Comparison of ENCODE assay signal across 8 mouse cellular contexts in genomic region chr9:110741711-110742294, GRCm38 (mm10). TPM values are rescaled to one million over a fixed set of nuclear protein-coding genes. Genes with fewer than 3 reads are reported as not detected.
DNase-seq lines count a peak whose midpoint lies in the region; ATAC-seq and TF ChIP-seq lines count a peak whose summit lies in the region.

Gene Myl3, plus strand, starts transcription at chr9:110741861.

- no peaks in the 10 kb centered on the region for H3K36me3 ChIP-seq in neural tube, embryonic 11.5 days (ENCODE audit: control insufficient read depth, insufficient read depth, low read length)
- H3K36me3 ChIP-seq in intestine, postnatal 0 days (ENCODE audit: control insufficient read depth, insufficient read depth) = no peaks in the 10 kb centered on the region
- no peaks in the 10 kb centered on the region for H3K36me3 ChIP-seq in stomach, embryonic 14.5 days (ENCODE audit: control insufficient read depth, insufficient read depth, low read length)

- DNase-seq in neural tube, embryonic 11.5 days (ENCODE audit: low spot score) = no peak
- DNase-seq in neural tube, embryonic 10.5 days (ENCODE audit: extremely low spot score, low spot score) = no peak
- DNase-seq in gastrocnemius, postnatal 14 days = no peak
- no peak for DNase-seq in natural killer cell, adult 2 months (ENCODE audit: low spot score in 2 of 2)
- DNase-seq in layer of hippocampus, adult 8-10 months (ENCODE audit: low spot score in 2 of 2) = no peak
- no peak for DNase-seq in frontal cortex, postnatal 25 days (ENCODE audit: low spot score in 2 of 2)

- H3K27ac ChIP-seq in neural tube, embryonic 11.5 days (ENCODE audit: low read depth, low read length) = peak within 1 kb of the TSS; percentile 80
- H3K27ac ChIP-seq in intestine, postnatal 0 days (ENCODE audit: low read depth, low read length) = peak within 1 kb of the TSS; percentile 60; the same call in 1 of the 2 replicates
- peak within 1 kb of the TSS; percentile 87 for H3K27ac ChIP-seq in stomach, embryonic 14.5 days (ENCODE audit: low read length)

- no peaks in the 10 kb centered on the region for H3K9me3 ChIP-seq in neural tube, embryonic 11.5 days (ENCODE audit: control insufficient read depth, low read length)
- H3K9me3 ChIP-seq in intestine, postnatal 0 days (ENCODE audit: control insufficient read depth) = no peaks in the 10 kb centered on the region
- no peaks in the 10 kb centered on the region for H3K9me3 ChIP-seq in stomach, embryonic 14.5 days (ENCODE audit: control insufficient read depth, low read depth, low read length)

- no peak for TF ChIP-seq CTCF in intestine, postnatal 0 days (IDR thresholded peaks at IDR 0.05; ENCODE audit: low read depth)

- H3K9ac ChIP-seq in neural tube, embryonic 11.5 days (ENCODE audit: low read length) = peak within 1 kb of the TSS; percentile 82
- peak within 1 kb of the TSS; percentile 60 for H3K9ac ChIP-seq in intestine, postnatal 0 days (ENCODE audit: low read depth, low read length)
- peak within 1 kb of the TSS; percentile 58 for H3K9ac ChIP-seq in stomach, embryonic 14.5 days (replicated peaks; ENCODE audit: low read depth, low read length)

- H3K4me1 ChIP-seq in neural tube, embryonic 11.5 days (ENCODE audit: control insufficient read depth, insufficient read depth, low read length) = peaks cover 24% of the 10 kb centered on the region
- no peaks in the 10 kb centered on the region for H3K4me1 ChIP-seq in intestine, postnatal 0 days (replicated peaks; ENCODE audit: control insufficient read depth, insufficient read depth, low read length)
- H3K4me1 ChIP-seq in stomach, embryonic 14.5 days (ENCODE audit: control insufficient read depth, insufficient read depth, low read length) = no peaks in the 10 kb centered on the region

- no peaks in the 10 kb centered on the region for H3K27me3 ChIP-seq in neural tube, embryonic 11.5 days (ENCODE audit: control insufficient read depth, insufficient read depth, low read length)
- peaks cover 58% of the 10 kb centered on the region for H3K27me3 ChIP-seq in intestine, postnatal 0 days (replicated peaks; ENCODE audit: control insufficient read depth, insufficient read depth, low read length)
- peaks cover 12% of the 10 kb centered on the region; the same call in 1 of the 2 replicates for H3K27me3 ChIP-seq in stomach, embryonic 14.5 days (ENCODE audit: control insufficient read depth, insufficient read depth, low read length)

- H3K4me2 ChIP-seq in neural tube, embryonic 11.5 days (ENCODE audit: low read depth) = peak within 1 kb of the TSS; percentile 82
- peak within 1 kb of the TSS; percentile 83 for H3K4me2 ChIP-seq in intestine, postnatal 0 days (replicated peaks; ENCODE audit: low read depth)
- peak within 1 kb of the TSS; percentile 49 for H3K4me2 ChIP-seq in stomach, embryonic 14.5 days (replicated peaks; ENCODE audit: low read depth, low read length)

- intact Hi-C loops in gastrocnemius, postnatal 14 days (cut with DNase I; ENCODE audit: low total_unique reads) = no loop called here

- no peak for ATAC-seq in neural tube, embryonic 11.5 days (ENCODE audit: insufficient read depth, low FRiP score, low TSS enrichment)
- ATAC-seq in intestine, postnatal 0 days = no peak
- no peak for ATAC-seq in stomach, embryonic 14.5 days (ENCODE audit: insufficient number of reproducible peaks, insufficient read depth, low FRiP score, low read depth)

- peak within 1 kb of the TSS; percentile 76 for H3K4me3 ChIP-seq in neural tube, embryonic 11.5 days (ENCODE audit: low read depth, low read length)
- H3K4me3 ChIP-seq in intestine, postnatal 0 days (ENCODE audit: low read depth, low read length) = peak within 1 kb of the TSS; percentile 65
- H3K4me3 ChIP-seq in stomach, embryonic 14.5 days (ENCODE audit: low read depth, low read length) = peak within 1 kb of the TSS; percentile 63

- WGBS in neural tube, embryonic 11.5 days = 2% methylated on average over 17 of the region's 17 CpGs
- WGBS in intestine, postnatal 0 days = 9% methylated on average over 17 of the region's 17 CpGs
- WGBS in stomach, embryonic 14.5 days = 5% methylated on average over 13 of the region's 17 CpGs

RNA-seq across cellular contexts. Expression of gene Myl3, which starts in this region (rescaled TPM):
- 2.9 and 5.3 TPM in 2 replicates for polyA plus RNA-seq in neural tube, embryonic 11.5 days (2014; fragmentation: Nextera tagmentation; extraction: Ambion mirVana)
- total RNA-seq in gastrocnemius, postnatal 14 days (2021) = 100 to 1,000 TPM; 358 to 691 TPM
- 0.16 TPM in 1 of 2 replicates, not detected in the other for polyA plus RNA-seq in intestine, postnatal 0 days (2015; fragmentation: Nextera tagmentation; extraction: Ambion mirVana)
- 0.72 and 1.0 TPM in 2 replicates for polyA plus RNA-seq in stomach, embryonic 14.5 days (2014; fragmentation: Nextera tagmentation; extraction: Ambion mirVana)
- total RNA-seq in layer of hippocampus, adult 8-10 months (2022) = 1 to 10 TPM in 1 of 4 experiments, under 1 TPM in 1, not detected in 2; 0.74 to 1.9 TPM

Comparison
In these comparisons a context has a peak if more than half of its experiments do, and no peak if none do; other contexts are left out.
1. RNA of gene Myl3 (total RNA-seq): 358 to 691 TPM in gastrocnemius, postnatal 14 days; 0.74 to 1.9 TPM in layer of hippocampus, adult 8-10 months; every median in the first group is over 100 times any median in the second.
2. Peak in every context shown above with its lines, with median percentiles within 50 percentile points of each other: H3K27ac ChIP-seq, H3K4me2 ChIP-seq, H3K4me3 ChIP-seq and H3K9ac ChIP-seq.